Mouse (Mus musculus) G1E-ER4 (cell line): ENCODE data around the gene Rarres1. TPM values are rescaled to one million over a fixed set of nuclear protein-coding genes. Genes with fewer than 3 reads are reported as not detected.

Source experiments
- GATA1 ChIP-seq: IDR thresholded peaks from one replicate; pipeline ENCODE4 v1.8.0; 2012; ENCODE audit warnings: low read length, inconsistent platforms
- polyA plus RNA-seq: library from polyadenylated mRNA; stranded (reverse); fragments of >175 nt; gene quantifications from 2 replicates; pipeline ENCODE4 v1.2.3, GENCODE M21; 2012

Gene Rarres1
- polyA plus RNA-seq: not detected in 2 replicates

DNA sequence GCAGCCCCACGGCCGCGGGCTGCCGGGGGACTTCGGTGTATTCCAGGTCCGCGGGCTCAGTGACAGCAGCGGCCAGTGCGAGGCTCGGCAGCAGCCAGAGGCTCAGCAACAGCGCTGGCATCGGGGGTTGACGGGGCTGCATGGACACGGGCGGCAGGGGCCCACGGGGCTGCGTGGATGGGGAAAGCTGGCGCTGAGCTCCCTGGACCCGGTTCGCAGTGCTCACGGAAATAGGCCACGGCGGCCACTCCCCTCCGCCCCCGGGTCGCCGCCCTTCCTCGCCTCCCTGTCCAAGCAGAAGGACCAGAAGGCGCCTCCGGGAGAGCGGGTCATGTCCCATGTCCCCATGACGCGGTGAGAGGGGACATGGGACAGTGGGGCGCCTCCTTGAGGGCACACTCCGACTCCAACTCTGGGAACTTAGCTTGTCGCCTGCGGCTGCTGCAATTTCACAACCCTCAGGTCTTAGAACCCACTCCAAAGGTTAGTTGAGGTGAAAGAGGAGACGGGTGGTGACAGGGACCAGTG is at the start of gene Rarres1:
Rarres1 (minus strand) TSS at position 250 of the 528 bp plus-strand sequence.
- TF ChIP-seq GATA1: no peak

DNA sequence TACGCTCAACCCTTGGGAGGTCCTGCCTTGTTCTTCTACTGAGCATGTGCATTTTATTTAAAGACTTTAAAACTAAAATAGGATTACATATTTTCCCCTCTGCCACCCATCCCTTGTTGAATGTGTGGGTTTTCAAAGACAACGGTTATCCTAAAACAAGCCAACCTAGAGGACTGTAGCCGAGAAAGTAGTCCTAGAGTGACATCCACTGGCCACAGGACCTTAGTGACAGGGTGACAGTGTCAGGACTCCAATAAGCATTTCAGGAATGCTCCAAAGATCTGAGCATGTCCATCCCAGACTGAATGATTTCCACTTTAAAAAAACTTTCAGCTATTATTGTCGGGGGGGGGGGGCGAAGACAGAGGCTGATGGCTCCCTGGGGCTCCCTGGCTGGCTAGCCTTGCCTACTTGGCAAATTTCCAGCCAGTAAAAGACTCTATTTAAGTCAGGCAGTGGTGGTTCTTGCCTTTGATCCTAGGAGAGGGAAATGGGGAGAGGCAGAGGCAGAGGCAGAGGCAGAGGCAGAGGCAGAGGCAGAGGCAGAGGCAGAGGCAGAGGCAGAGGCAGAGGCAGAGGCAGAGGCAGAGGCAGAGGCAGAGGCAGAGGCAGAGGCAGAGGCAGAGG is 49.5 kb upstream of the Rarres1 start:
- no peak for TF ChIP-seq GATA1

DNA sequence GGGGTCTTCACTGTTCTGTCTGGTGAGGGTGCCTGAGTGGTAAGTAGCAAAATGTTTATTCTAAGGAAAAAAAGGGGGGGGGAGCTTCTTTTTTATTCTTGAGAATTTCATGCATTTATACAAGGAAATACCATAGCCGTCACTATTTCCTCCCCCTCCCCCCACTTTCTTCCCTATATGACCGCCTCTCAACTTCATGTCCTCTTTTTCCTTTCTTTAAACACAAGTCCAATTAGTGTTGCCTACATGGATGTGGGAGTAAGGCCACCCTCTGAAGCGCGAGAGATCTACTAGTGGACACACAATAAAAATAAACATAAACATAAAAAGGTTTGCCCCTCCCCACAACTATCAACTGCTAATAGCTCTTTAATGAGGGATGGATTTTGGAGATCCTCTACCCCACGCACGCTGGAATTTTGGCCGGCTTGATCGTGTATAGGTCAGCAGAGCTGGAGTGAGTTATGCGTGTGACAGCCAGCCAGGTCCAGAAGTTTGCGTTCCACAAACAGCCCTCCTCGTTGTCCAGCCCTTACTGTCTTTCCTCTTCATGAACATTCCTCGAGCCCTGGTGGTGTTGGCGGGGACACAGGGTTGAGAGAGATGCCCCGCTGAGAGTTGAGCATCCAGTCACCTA is 42.5 kb upstream of the Rarres1 start:
- no peak for TF ChIP-seq GATA1

DNA sequence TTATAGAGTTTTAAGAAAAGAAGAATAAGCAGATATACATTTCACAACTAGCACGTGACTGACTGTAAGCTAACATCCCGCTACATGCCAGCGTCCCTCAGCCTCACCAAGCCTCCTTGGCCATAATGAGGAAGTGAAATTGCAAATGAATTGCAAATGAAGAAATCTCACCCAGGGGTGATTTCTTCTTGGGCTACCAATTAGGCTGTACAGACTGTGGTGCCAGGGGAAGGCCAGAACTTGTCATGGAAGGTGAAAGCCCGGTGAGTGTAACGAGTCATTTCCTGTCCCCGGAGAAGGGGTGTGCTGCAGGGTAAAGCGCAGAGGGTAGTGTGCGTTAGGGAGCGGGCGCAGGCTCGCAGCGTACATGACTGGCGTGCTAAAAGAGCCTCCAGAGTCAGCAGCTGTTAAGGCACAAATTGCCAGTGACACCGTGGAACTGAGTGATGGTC is 41.9 kb upstream of the Rarres1 start:
- TF ChIP-seq GATA1: no peak

DNA sequence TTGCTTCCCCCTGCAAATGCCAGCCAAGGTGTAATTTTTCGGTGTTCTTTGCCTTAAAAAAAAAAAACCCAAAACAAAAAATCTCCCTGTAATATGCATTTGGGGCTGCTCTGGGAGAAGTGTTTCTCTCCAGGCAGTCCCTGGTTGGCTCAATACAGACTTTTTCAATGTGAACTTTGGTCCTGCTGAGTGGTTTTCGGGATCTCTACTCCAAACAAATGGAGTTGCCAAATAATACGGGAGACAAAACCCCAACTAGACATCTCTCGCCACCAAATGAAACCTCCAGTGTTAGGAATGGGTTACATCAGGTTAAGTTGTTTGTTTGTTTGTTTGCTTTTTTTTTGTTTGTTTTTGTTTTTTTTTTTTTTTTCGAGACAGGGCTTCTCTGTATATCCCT is 39.9 kb upstream of the Rarres1 start:
- no peak for TF ChIP-seq GATA1

DNA sequence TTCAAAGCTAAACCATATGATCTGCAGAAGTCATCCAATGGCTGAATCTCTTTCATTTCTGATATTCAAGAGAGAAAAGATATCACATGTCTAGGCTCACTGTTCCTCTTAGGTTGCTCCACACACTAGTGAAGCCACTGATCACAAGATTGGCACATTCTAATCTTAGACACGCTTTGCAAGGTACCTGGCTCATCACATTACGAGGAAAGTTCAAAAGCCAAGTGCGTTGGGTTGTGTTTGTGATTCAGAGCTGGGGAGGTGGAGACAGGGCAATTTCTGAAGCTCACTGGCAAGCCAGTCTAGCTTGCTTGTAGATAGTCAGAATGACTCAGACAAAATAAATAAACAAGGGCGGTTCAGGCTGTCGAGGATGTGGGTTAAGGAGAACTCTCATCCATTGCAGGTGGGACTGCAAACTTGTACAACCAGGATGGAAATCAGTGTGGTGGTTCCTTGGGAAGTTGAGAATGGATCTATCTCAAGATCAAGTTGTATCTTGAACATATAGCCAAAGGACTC is 38.7 kb upstream of the Rarres1 start:
- TF ChIP-seq GATA1: no peak

DNA sequence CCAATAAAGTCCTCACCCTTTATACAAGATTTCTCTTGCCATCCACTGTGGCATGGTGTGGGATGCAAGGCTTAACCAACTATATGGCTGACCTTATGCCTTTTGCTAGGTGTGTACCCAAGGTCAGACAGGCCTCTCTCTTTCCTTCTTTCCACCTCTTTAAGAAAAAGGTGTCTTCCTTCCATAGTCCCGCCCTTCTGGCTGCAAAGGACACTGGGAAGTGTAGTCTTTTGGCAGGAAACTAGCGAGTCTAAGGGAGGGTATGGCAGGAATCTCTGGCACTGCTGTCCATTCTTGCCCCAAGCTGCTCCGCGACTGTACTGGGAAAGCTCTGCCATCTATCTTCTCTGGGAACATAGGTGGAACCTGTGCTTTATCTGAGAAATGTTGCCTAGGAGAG is 38.0 kb upstream of the Rarres1 start:
- no peak for TF ChIP-seq GATA1

DNA sequence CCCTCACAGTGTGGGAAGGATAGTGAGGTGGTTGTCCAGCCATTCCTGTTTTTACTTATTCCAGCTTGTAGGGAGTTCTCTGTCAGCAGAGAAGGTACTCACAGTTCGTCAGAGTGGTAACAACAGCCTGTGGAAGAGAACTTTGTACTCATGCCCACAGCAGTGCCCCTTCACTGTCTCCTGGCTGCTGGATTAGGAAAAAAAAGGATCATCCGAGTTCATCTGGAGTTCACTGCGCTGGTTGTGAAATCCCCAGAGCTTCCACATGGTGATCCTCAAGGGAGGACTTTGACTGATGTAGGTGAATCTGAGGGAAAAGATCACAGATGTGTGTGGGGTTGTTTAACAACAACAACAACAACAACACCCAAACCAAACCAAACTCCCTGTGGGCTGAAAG is 35.9 kb upstream of the Rarres1 start:
- TF ChIP-seq GATA1: no peak

DNA sequence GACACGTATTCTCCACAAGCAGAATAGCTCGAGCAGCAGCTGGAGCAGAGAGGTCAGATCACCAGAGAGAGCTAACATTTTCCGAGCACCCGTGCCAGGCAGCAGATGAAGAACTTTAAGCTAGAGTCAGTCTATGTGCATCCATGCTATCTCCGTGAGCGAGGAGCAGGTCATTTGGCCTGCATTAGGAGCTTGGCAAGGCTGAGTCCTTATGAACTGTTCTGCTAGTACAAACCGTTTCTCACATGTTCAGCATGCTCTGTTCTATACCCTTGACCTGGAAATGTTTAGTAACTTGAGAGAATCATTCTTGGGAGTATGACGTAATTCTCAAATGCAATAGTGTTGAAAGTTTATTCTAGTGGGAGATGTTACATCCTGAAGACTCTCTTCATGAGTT is 28.3 kb upstream of the Rarres1 start:
- TF ChIP-seq GATA1: no peak

DNA sequence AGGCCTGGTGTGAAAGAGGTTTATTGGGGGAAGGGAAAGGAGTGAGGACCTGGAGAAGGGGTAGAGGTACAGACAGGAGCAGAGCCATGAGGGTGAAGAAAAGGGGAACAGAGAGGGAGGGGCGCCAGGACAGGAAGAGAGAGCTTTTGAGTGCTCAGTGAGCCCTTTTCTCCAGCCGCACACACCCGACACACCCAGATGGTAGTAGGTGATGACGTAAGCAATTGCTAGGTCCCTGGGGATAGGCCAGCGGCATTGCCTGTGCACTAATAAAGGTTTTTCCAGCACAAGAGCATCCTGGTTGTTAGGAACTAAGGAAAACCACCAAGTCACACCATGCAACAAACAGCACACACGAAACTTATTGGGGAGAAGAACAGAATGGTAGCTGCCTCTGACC is 9.4 kb upstream of the Rarres1 start:
- TF ChIP-seq GATA1: no peak

DNA sequence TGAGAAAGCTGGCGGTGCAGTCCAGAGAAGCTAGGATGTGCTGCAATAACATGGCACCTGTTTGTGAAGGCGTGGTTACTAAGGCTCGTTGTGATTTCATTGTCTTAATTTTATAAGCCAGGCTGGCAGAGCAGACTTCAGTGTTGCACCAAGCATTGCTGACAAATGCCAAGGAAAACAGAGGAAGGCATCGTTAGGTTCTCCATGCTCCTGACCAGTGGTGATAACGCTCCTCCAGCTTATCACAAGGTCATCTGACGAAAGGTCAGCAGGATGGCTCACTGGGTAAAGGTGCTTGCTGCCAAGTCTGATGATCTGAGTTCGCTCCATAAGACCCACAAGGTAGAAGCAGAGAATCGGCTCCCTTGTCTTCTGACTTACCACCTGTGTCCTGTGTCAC is 7.4 kb upstream of the Rarres1 start:
- TF ChIP-seq GATA1: no peak

DNA sequence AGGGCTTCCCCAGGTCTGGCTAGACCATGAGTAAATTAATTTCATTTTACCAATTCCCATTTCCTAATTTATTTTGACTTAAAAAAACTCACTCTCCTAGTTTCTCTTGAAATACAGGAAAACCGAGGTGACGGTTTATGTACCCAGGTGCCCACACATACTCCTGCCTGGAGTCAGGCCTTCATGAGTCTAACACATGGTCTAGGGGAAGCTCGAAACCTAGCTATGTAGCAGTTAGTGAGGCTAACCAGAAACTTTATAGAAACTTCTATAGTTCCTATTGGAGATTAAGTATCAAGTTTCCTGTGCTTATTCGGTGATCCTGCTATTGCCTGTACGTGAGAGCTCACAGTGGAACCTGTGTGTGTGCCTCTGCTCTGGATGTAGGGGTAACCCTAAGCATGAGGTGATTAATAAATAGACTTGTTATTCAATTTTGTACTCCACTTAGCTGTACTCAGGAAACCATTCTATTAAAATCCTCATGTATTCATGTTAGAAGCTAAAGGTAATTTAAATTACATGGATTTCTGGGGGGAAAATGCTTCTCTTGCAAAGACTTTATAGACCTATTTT is 5.3 kb upstream of the Rarres1 start:
- no peak for TF ChIP-seq GATA1

DNA sequence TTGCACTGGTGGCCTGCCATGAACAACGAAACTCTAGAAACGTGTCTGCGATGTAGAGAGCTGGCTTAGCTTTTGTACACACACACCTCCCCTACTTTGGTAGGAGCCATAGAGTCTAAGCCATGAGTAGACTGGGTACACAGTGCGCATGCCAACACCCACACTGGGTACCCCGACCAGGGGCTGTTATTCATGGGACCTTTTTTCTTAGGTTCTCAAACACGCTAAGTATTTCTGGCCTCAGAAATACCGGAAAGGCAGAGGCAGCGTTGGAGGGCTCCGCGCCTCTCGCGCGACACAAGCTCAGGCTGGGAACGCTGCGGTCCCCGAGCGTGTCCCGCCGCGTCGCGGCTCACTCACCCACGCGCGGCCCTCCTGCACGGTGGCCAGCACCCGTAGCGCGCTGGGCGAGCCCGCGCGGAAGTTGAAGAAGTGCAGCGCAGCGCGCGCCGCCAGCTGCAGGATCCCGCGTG is 486 bp downstream of the Rarres1 start:
- no peak for TF ChIP-seq GATA1

DNA sequence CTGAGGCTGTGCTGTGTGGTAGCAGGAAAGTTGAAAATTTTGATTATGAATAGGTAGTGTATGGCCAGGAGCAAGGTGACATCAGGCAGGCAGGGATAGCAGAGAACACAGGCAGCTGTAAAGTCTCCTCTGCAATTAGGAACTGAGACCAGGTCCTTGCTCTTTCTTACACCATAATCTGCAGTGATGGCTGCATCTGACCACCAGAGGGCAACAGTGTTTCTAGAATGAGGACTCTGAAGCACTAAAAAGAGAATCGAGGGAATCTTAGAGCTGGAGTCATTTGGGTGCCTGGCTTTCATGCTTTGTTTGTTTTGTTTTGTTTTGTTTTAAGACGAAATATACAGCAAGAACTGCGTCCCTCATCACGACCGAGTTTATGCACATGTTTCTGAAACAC is 2.5 kb downstream of the Rarres1 start:
- TF ChIP-seq GATA1: no peak

DNA sequence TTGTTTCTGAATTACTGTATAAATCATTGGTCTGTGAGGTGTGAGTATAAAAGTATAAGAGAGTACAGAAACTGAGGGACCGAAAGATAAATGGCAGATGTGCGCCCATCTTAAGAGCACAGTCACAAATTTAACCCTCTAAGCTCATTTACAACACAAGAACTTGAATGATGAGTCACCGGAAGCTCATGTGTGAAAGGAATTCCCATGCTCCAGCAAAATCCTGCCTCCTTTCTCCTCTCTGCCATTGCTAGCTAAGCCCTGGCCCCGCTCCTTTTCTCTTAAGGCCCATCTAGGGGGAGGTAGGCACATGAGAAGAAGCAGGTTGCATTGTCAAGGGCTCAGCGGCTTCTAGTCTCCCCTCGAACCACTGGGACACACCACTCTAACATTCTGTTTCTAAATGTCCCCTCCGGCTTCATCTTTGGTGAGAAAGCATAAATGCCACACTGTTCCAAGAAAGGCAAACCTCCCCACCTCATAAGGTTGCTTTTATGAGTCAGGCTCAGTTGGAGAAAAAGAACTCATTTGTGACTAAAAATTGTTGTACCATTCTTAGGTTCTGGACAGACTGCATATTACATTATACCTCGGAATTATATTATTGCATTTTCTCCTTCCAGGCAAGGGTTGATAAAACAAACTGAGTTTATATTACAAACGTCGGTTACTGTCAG is 7.0 kb downstream of the Rarres1 start:
- no peak for TF ChIP-seq GATA1

DNA sequence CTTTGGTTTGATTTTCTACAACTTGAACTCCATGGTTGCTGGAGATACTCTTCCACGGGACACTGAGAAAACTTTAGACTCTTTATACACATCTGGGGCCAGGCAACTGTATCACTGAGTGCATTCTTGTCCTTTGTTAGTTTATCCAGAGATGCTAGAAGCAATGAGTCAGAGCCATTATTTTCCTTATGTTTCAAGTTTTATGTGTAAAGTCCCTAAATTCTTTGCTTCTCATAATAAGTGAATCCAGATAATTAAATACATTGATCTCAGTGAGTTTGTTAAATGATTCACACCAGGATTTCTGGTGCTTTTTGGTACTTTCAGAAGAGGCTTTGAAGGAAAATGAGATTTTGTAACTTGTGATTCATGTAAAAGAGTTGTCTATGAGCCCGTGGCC is 10.0 kb downstream of the Rarres1 start:
- TF ChIP-seq GATA1: no peak

DNA sequence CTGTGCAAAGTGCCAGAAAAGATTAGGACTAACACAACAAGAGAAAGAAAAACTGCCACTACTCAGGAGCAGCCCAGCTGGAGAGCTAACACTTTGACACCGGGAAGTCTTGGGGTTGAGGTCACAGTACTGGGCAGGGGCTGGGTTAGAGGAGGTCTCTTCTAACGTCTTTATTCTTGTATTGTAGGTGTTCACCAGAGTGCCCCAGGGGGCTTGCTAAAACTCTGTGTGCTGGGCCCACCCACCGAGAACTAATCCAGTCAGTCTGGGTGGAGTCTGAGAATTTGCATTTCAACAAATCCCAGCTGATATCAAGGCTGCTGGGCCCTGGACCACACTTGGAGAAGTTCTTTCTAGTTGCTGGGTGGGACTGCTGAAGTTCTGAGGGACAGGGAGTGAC is 11.4 kb downstream of the Rarres1 start:
- no peak for TF ChIP-seq GATA1
